Mouse (Mus musculus) midbrain, postnatal 0 days (tissue): ENCODE results near the gene Phf23. TPM values are rescaled to one million over a fixed set of nuclear protein-coding genes. Genes with fewer than 3 reads are reported as not detected.

Experiments
- ATAC-seq: fragments of 200-750 bp; cut with Nextera tagmentation; 2 replicates; pipeline ENCODE4 v1.8.0; 2017; ENCODE audit warnings: moderate number of reproducible peaks, mild to moderate bottlenecking, moderate TSS enrichment, moderate library complexity; ENCODE audit not compliant: low FRiP score
- DNase-seq: peaks from one replicate; pipeline ENCODE4 v3.0.0-alpha.2; 2015; ENCODE audit warnings: low spot score
- H3K27ac ChIP-seq: fragments of 300-500 bp; sonication (generic); 2 replicates; pipeline ENCODE4 v1.5.1; 2014; ENCODE audit warnings: low read depth, mild to moderate bottlenecking, low read length, mixed read lengths
- H3K27me3 ChIP-seq: fragments of 300-500 bp; sonication (generic); 2 replicates; pipeline ENCODE4 v1.6.1; 2014; ENCODE audit warnings: low read length, control low read depth, mixed read lengths; ENCODE audit not compliant: insufficient read depth
- H3K36me3 ChIP-seq: fragments of 300-500 bp; sonication (generic); 2 replicates; pipeline ENCODE4 v1.6.1; 2014; ENCODE audit warnings: low read length, control low read depth, mixed read lengths; ENCODE audit not compliant: insufficient read depth
- H3K4me1 ChIP-seq: fragments of 300-500 bp; sonication (generic); 2 replicates; pipeline ENCODE4 v1.6.1; 2014; ENCODE audit warnings: mild to moderate bottlenecking, control low read depth, antibody characterized with exemption, low read length, mixed read lengths; ENCODE audit not compliant: insufficient read depth
- H3K4me2 ChIP-seq: fragments of 300-500 bp; sonication (generic); 2 replicates; pipeline ENCODE4 v1.6.1; 2014; ENCODE audit warnings: low read depth, mild to moderate bottlenecking, low read length, mixed read lengths; ENCODE audit not compliant: poor library complexity, severe bottlenecking
- H3K4me3 ChIP-seq: fragments of 300-500 bp; sonication (generic); 2 replicates; pipeline ENCODE4 v1.5.1; 2014; ENCODE audit warnings: low read depth, mild to moderate bottlenecking, low read length, moderate library complexity
- H3K9ac ChIP-seq: fragments of 300-500 bp; sonication (generic); replicated peaks from 2 replicates; pipeline ENCODE4 v1.6.1; 2014; ENCODE audit warnings: mild to moderate bottlenecking, low read length, moderate library complexity, mixed read lengths; ENCODE audit not compliant: poor library complexity, severe bottlenecking
- H3K9me3 ChIP-seq: fragments of 300-500 bp; sonication (generic); 2 replicates; pipeline ENCODE4 v1.6.1; 2016; ENCODE audit warnings: low read length, control low read depth
- CTCF ChIP-seq: IDR thresholded peaks from 2 replicates; pipeline ENCODE4 v1.5.1; 2016; ENCODE audit warnings: antibody characterized with exemption, mild to moderate bottlenecking
- WGBS: fragments of 180-500 bp; shearing (Covaris S2); extraction: QIAGEN DNeasy Blood & Tissue Kit; methylation state at CpG from one replicate; pipeline ENCODE4 v1.1.7; 2014; 5-methylcytosine and 5-hydroxymethylcytosine counted together
- polyA plus RNA-seq: library from polyadenylated mRNA; unstranded; fragments of >200 nt; fragmentation: Nextera tagmentation; extraction: Ambion mirVana; gene quantifications from 2 replicates; pipeline ENCODE4 v1.2.1, GENCODE M21; 2015
- total RNA-seq: library from RNA; depleted of rRNA; stranded (reverse); fragments of >200 nt; gene quantifications from 2 replicates; pipeline ENCODE4 v1.2.3, GENCODE M21; 2014

Phf23 gene
- total and polyA plus RNA-seq, 2 experiments from 2014 or later = 40.0 to 45.2 TPM

GRCm38 (mm10) chr11:69994401-69995090 is 1.0 kb upstream of the Phf23 start:
- peaks cover 17% of the 10 kb centered on the region; the same call in 1 of the 2 replicates for H3K36me3 ChIP-seq
- no peak overlapping the region for H3K4me2 ChIP-seq
- H3K27ac ChIP-seq = no peak overlapping the region
- no peaks in the 10 kb centered on the region for H3K9me3 ChIP-seq
- no peak for ATAC-seq
- no peak overlapping the region for H3K9ac ChIP-seq
- peak; percentile 48 for TF ChIP-seq CTCF
- no peak for DNase-seq
- H3K4me1 ChIP-seq = no peaks in the 10 kb centered on the region; the same call in 1 of the 2 replicates
- H3K27me3 ChIP-seq = no peaks in the 10 kb centered on the region
- H3K4me3 ChIP-seq = no peak overlapping the region
- 85% methylated on average over 11 of the region's 11 CpGs for WGBS

- no peak for ATAC-seq
- H3K36me3 ChIP-seq = peaks cover 12% of the 10 kb centered on the region; the same call in 1 of the 2 replicates
- peak overlapping the region; percentile 95 for H3K4me2 ChIP-seq
- H3K4me1 ChIP-seq = peaks cover 3% of the 10 kb centered on the region; the same call in 1 of the 2 replicates
- H3K27ac ChIP-seq = peak overlapping the region; percentile 82
- peak overlapping the region; percentile 86 for H3K9ac ChIP-seq
- H3K27me3 ChIP-seq = no peaks in the 10 kb centered on the region
- WGBS = under 1% methylated on average over 52 of the region's 66 CpGs
- peak overlapping the region; percentile 85 for H3K4me3 ChIP-seq
- TF ChIP-seq CTCF = no peak
- peak; percentile 59 for DNase-seq
- H3K9me3 ChIP-seq = no peaks in the 10 kb centered on the region
Measured at GRCm38 (mm10) chr11:69996161-69997061, 834 bp downstream of the Phf23 start.

GRCm38 (mm10) chr11:69997070-69997509 is 1.5 kb downstream of the Phf23 start:
- Histone ChIP-seq H3K9me3 (no peaks in the 10 kb centered on the region), H3K4me1 (peaks cover 9% of the 10 kb centered on the region), H3K4me3 (peak overlapping the region; percentile 85), H3K27ac (peak overlapping the region; percentile 82), H3K4me2 (peak overlapping the region; percentile 95), H3K27me3 (no peaks in the 10 kb centered on the region), H3K36me3 (peaks cover 12% of the 10 kb centered on the region; the same call in 1 of the 2 replicates), H3K9ac (peak overlapping the region; percentile 86)
- 0 out of 2 replicates have a peak, but pooled peaks have one; percentile 2 for ATAC-seq
- TF ChIP-seq CTCF = no peak
- WGBS = 0% methylated on average over 19 of the region's 44 CpGs
- DNase-seq = peak; percentile 74

GRCm38 (mm10) chr11:69998567-69999491 is 3.3 kb downstream of the Phf23 start:
- no peak overlapping the region for H3K4me2 ChIP-seq
- no peaks in the 10 kb centered on the region for H3K9me3 ChIP-seq
- H3K4me1 ChIP-seq = peaks cover 17% of the 10 kb centered on the region
- 93% methylated on average over 27 of the region's 27 CpGs for WGBS
- no peak for ATAC-seq
- H3K9ac ChIP-seq = no peak overlapping the region
- no peak overlapping the region for H3K27ac ChIP-seq
- H3K4me3 ChIP-seq = no peak overlapping the region
- H3K27me3 ChIP-seq = no peaks in the 10 kb centered on the region
- TF ChIP-seq CTCF = peak; percentile 52
- peaks cover 12% of the 10 kb centered on the region; the same call in 1 of the 2 replicates for H3K36me3 ChIP-seq
- DNase-seq = no peak

GRCm38 (mm10) chr11:69999666-70000065 is 4.1 kb downstream of the Phf23 start:
- 0 out of 2 replicates have a peak overlapping the region, but pooled peaks have one; percentile 81 for H3K4me3 ChIP-seq
- H3K4me2 ChIP-seq = no peak overlapping the region
- ATAC-seq = no peak
- H3K9me3 ChIP-seq = no peaks in the 10 kb centered on the region
- H3K9ac ChIP-seq = no peak overlapping the region
- H3K4me1 ChIP-seq = peaks cover 17% of the 10 kb centered on the region
- no peak for TF ChIP-seq CTCF
- WGBS = 87% methylated on average over 8 of the region's 8 CpGs
- H3K27ac ChIP-seq = peak overlapping the region; percentile 93; the same call in 1 of the 2 replicates
- peaks cover 10% of the 10 kb centered on the region; the same call in 1 of the 2 replicates for H3K36me3 ChIP-seq
- DNase-seq = no peak
- no peaks in the 10 kb centered on the region for H3K27me3 ChIP-seq
